Mouse (Mus musculus): ENCODE data around the gene 4930519G04Rik.

- peak; percentile 77 for TF ChIP-seq CTCF (IDR thresholded peaks at IDR 0.05; ENCODE audit: low read depth)
- TF ChIP-seq EP300 (IDR thresholded peaks at IDR 0.05; ENCODE audit: low read depth): no peak
These were observed 48.9 kb downstream of the 4930519G04Rik start for GRCm38 (mm10) chr5:114902413-114902812.
